Mouse (Mus musculus): ENCODE data around the gene Gtpbp3.
"Not testable (repeated sequence)": the region's sequence is repeated elsewhere in the genome, so short reads cannot be mapped to it uniquely, and the experiment has no call there.

The Gtpbp3 gene

DNA sequence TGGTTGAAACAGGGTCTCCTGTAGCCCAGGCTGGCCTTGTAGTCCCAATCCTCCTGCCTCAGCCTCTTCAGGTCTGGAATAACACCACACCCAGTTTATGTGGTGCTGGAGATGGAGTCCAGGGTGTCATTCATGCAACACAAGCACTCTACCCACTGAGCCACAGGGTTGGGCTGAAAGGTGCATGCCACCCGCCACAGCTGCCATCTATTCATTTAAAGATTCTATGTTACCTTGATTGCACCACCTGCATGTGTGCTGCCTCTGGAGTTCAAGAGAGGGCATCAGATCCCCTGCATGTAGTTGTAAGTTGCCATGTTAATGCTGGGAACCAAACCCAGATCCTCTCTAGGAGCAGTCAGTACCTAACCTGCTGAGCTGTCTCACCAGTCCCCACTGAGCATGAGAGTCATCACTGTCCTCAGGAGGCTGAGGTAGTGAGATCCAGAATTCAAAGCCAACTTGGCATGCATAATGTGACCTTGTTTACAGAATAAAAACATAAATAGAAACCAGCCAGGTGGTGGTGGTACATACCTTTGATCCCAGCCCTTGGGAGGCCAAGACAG is 9.3 kb downstream of the Gtpbp3 start:
- no peak for DNase-seq (ENCODE audit: low read depth, low spot score)

DNA sequence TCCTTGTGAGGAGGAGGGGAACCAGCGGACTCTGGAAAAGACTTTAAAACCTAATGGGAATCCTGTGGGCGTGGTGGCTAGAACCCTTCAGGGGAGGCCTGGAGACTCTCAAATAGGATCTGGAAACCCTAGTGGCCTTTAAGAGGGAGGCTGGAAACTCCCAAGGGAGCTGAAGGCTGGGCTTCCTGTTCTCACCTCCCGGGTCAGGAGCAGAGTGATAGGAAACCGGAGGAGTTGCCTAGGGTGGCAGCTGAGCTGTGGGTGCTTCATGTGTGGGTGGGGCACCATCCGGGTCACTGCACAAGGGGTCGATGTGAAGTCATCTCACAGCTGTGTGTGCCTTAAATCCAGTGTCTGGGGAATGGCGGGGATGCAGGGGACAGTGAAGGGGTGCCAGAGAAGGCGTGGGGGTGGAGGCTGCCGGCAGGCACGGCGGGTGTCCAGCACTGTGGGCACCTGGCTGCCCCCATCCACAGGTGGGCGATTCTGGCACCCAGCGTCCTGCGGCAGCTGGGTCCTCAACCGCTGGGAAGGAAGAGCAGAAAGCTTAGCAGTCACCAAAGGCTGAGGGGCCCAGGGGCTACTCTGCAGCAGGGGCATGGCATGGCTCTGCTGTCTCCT is 10.1 kb downstream of the Gtpbp3 start:
- no peak for DNase-seq (ENCODE audit: low read depth, low spot score)

DNA sequence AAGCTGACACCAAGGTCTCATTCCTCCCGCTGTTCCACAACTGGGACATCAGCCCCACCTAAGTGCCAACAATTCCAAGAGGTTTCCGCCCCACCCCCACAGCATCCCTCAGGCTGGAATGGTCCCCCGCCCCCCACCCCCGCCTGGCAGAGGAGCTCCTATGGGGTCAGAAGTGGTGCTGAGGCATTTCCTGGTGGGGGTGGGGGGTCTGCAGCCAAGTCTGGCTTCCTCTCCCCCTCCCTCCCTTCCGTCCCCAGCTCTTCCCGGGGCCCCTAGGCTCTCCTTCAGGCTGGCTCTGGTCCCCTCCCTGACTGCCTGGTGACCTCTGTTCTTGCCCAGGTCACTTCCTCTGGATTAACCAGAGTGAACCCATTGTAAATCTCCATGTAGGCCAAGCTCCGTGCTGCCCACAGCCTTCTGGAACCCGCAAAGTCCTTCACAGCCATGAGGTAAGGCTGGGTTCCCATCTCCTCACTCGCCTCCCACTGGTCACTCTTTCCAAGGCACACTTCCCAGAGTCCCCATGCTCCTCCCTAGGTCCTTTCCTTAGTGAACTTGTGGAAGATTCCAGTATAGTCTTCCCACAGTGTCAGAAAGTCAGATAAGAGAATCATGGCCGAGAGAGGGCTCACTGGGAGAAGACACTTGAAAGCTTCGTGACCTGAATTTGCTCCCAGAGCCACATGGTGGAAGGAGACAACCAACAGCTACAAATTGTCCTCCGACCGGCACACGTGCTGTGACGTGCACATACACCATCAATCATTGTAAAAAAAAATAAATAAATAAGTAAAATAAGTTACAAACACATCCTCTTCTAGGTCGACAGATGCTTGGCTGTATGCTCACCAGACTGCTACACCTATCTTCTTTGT is 11.2 kb downstream of the Gtpbp3 start:
- DNase-seq (ENCODE audit: low read depth, low spot score): no peak

DNA sequence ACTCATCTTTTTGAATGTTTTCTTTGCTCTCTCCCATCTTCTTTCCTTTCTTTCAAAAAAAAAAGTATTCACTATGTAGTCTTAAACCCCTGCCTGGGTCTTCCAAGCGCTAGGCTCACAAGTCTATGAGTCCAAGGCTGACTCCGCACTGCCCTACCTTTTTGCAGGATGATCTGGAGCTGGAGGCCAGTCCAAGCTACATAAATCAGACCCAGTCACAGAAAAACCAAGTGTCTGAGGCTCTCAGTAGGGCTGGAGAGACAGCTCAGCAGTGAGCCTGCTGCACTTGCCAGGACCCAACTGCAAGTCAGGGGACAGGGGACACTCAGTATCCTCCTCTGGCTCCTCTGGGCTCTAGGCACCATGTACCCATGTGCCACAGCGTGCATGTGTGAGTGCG is 16.4 kb downstream of the Gtpbp3 start:
- no peak for DNase-seq (ENCODE audit: low read depth, low spot score)

DNA sequence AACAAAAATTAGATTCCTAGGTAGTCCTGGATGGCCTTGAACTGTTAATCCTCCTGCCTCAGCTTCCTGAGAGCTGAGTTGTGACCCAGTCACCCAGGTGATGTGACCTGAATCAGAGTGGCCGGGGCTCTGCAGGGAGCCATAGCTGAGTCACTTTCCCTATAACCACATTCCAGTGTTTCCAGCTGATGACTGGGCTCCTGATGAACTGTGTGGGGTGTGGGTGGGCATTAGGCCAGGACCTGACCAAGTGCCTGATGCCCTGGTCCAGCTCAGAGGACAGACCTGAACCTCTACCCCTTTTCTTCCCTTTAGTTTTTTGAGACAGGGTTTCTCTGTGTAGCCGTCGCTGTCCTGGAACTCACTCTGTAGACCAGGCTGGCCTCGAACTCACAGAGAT is 17.4 kb downstream of the Gtpbp3 start:
- DNase-seq (ENCODE audit: low read depth, low spot score): no peak

DNA sequence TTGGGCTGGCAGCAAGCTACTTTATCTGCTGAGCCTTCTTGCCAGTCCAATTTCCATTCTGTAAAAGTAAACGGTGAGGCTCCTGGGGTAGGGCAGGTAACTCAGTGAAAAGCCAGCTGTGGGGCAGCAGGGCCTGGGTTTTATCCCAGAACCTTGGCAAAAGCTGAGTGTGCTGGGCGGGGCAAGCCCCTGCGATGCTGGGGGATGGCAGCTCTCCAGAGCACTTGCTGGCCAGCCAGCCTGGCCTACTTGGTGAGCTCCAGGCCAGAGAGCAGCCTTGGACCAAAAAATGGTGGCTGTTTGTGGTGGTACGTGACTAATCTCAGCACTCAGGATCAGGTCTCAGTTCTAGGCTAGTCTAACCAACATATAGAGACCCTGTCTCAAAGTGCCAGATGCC is 18.1 kb downstream of the Gtpbp3 start:
- no peak for DNase-seq (ENCODE audit: low read depth, low spot score)

DNA sequence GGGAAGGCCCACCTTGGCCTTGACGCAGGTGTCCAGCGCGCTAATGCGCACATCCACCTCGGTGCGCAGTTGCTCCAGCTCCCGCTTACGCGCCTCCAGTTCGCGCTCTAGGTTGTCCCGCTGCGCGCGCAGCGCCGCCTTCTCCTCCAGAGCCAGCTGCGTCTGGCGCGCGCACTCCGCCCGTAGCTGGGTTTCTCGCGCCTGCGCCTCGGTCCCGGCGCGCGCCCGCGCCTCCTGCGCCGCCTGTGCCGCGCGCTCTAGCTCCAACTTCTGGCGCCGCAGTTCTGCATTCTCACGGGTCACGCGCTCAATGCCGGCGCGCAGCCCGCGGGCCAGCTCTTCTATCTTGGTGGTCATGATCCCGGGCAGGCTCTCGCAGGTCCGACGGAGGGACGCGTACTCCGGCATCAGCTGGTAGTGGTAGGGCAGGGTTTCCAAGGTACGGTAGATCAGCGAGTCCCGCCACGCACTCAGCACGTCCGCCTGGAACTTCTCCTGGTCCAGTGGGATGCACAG is 19.7 kb downstream of the Gtpbp3 start:
- peak; percentile 92 for DNase-seq (ENCODE audit: low read depth, low spot score)

DNA sequence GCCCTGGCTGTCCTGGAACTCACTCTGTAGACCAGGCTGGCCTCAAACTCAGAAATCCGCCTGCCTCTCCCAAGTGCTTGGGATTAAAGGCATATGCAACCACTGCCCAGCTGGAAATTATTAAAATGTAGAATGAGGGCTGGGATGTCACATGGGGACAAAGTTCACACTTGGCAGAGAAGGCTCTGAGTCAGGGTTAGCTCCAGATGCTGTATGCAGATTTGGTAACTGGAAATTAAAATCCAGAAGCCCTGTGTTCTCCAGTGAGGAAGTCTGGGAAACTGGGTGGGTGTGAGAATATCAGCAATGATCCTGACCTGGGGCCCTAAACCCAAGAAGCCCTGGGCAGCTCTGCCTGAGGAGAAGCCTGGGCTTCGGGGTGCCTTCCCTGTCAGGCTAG is 21.4 kb downstream of the Gtpbp3 start:
- DNase-seq (ENCODE audit: low read depth, low spot score): no peak

DNA sequence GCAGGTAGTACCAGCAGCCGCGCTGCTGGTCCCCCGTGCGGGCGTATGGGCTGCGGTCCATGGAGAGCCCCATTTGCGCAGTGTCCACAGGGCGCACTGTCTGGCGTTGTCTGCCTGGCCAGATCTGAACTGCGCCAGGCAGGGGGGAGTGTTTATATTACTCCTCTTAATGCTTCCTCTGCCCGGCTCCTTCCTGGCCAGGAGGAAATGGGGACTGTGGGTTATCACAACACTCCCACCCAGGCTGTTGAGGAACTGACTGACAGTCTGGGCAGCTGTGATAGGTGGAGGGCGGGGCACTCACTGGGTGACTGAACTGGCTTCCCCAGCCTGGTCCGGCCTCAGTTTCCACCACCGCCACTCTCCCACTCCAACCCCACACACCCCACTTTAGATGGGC is 23.7 kb downstream of the Gtpbp3 start, which contains the start of gene Plvap:
TSS of gene Plvap (minus strand) at position 109 of the 400 bp plus-strand sequence.
- DNase-seq (ENCODE audit: low read depth, low spot score): no peak

DNA sequence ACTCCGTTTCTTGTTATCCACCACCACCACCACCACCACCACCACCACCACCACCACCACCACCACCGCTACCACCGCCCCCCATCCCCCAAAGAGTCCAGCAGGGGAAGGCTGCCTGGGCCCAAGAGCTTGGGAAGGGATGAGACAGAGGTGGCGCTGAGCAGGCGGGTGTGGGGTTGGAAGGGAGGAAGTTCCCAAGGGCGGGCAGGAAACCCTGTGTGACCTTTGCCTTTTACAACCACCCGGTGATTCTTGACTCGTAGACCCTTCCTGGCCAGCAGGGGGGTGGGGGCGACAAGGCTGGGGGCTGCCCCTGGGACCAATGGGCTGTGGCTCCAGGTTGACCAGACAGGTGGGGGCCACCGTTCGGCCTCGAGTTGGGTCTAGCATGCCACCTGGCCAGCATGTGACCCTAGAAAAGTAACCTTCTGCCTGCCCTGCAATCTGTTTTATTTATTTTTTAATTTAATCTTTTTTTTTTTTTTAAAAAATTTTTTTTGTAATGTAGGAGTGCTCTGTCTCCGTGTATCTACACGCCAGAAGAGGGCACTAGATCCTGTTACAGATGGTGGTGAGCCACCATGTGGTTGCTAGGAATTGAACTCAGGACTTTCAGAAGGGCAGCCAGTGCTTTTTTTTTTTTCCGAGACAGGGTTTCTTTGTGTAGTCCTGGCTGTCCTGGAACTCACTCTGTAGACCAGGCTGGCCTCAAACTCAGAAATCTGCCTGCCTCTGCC is 25.3 kb downstream of the Gtpbp3 start:
- no peak for DNase-seq (ENCODE audit: low read depth, low spot score)

DNA sequence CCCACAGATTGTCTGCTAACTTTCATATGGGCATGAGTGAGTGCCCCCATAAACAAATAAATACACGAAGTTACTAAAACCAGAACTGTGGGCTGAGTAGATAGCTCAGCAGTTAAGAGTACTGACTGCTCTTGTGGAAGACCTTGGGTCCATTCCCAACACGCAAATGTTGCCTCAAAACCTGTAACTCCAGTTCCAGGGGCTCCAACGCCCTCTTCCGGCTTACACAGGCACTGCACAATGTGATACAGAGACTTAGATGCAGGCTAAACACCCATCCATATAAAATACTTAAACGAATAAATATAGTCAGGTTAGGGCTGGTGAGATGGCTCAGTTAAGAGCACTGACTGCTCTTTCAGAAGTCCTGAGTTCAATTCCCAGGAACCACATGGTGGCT is 27.1 kb downstream of the Gtpbp3 start:
- DNase-seq (ENCODE audit: low read depth, low spot score): no peak

DNA sequence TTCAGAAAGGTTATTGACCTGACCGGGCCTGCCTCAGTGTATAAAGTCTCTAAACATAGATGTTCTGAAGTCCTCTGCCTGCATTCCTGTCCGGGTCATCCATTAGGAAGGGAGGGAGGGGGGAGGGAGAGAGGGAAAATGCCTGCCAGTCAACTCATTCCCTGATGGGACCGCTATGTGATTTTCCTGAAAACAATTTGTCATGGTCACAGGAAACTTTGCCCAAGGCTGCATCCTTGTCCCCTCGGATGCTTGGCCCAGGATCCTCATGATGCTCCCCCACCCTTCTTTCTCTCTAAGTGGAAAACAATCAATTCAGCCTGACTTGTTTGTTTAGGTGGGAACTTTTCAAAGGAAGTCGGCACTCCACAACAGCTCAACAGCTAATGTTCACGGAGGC is 28.9 kb downstream of the Gtpbp3 start:
- no peak for DNase-seq (ENCODE audit: low read depth, low spot score)

DNA sequence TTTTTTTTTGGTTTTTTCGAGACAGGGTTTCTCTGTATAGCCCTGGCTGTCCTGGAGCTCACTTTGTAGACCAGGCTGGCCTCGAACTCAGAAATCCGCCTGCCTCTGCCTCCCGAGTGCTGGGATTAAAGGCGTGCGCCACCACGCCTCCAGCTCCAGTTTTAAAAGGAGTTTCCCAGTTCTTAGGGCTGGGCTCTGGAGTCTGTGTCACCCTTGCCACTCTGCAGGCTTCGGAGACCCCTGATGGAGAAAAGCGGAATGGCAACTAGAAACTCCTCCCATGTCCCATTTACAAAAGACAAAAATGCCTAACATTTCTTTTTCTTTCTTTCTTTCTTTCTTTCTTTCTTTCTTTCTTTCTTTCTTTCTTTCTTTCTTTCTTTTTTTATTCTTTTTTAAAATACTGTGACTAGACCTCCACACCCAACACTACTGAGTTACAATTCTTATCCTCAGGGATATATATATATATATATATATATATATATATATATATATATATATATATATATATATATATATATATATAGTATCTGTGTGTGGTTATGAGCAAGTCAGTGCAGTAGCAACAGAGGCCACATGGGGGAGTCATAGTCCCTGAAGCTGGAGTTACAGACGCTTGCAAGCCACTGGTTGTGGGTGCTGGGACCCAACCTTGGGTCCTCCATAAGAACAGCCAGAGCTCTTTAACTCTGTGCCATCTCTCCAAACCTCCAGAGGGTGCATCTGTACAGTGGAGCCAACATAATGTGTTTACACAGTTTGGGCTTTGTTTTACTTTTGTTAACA is 31.3 kb downstream of the Gtpbp3 start:
- not testable (repeated sequence) for DNase-seq (ENCODE audit: low read depth, low spot score)

DNA sequence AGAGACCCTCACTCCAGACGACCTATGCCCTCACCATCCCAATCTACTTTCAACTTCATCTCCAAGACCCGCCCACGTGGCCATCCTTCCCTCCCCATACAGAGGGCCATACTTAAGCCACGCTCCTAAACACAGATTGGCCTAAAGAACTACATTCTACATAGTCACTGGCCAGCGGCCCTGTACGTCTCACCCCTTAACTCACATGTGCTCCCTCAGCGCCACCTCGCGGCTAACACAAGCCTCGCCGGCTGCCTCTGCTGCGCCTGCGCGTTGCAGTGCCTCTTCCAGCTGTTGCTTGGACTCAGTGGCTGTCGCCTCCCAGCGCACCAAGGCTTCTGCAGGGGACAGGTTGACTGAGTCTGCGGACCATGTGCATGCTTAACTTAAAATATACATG is 33.7 kb downstream of the Gtpbp3 start:
- peak; percentile 93 for DNase-seq (ENCODE audit: low read depth, low spot score)

DNA sequence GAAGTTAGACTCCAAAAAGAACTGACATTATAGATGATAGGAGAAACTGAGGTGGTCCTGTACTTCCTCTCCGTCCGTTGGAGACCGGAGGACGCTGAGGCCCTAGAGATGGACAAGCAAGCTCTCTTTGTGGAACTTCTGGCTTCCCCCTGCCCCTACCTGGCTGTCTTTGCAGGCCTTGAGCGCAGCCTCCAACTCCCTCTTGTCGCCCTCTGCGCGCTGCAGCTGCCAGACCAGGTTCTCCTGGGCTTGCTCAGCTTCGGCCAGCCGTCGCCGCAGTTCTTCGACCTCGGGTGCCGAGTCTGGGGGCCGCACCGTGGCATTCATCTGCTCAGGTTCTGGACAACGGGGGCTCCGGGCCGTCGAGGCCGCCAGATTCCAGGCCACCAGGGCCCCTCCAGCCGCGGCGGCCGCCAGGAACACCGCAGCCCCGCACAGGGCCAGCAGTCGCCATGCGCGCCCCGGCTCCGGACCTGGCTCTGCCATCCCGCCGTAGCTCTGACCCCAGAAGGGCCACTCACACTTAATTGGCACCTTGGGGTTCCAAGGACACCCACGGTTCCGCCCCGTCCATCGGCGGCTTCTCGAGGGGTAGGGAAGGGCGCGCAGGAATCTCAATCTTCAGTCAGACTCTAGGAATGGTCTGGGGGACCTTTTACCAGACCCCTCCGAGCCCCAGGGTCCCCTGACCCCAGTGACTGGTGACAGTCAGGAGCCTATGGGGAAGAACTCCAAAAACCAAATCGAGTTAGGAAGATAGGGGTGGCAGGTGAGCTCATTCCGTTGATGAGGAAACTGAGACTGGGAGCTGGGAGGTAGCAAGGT is 37.5 kb downstream of the Gtpbp3 start, which contains the start of gene Ccdc194:
TSS of gene Ccdc194 (minus strand) at position 486 of the 825 bp plus-strand sequence.
- no peak for DNase-seq (ENCODE audit: low read depth, low spot score)

DNA sequence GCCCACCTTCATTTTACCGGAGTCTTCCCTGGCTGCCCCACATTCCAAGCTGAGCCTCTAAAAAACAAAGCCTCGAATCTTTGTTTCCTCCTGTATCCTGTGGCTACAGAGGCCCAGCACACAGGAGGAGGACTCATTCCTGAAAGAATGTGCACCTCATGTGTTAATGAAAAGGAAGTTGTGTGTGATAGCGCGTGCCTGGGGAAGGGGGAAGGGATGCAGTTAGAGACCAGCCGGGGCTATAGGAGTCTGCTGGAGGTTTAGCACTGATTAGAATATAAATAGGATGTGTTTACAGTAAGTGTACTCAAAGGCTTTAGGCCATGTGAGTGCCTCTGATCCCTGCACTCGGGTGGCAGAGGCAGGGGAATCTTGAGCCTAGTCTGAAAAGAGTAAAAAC is 38.4 kb downstream of the Gtpbp3 start:
- DNase-seq (ENCODE audit: low read depth, low spot score): no peak

DNA sequence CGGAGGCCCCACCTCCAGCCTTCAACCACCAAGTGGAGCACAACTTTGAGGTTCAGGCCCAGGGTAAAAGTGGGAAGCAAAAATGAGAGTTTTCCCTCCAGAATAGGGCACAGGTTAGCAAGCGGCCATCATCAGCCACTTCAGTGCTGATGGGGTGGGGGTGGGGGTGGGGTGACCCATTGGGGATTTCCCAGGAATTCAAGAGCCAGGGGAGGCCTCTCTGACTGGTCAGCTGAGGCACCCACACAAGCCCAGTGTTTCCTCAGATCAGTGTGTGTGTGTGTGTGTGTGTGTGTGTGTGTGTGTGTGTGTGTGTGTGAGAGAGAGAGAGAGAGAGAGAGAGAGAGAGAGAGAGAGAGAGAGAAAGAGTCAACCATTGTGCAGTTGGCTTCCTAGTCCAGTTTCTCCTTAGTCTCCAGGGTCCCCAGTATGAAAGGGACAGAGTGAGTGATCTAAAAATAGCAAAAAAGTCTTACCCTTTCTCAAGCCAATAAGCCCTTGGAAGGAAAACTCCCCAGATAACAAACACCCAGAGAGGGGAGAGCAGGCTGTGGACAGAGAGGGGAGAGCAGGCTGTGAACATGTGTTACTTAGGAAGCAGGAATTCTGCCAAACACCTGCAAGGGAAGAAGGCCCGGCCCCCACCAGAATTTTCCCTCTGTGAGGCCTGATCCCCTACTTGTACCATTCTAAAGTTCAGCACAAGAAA is 39.4 kb downstream of the Gtpbp3 start:
- no peak for DNase-seq (ENCODE audit: low read depth, low spot score)

DNA sequence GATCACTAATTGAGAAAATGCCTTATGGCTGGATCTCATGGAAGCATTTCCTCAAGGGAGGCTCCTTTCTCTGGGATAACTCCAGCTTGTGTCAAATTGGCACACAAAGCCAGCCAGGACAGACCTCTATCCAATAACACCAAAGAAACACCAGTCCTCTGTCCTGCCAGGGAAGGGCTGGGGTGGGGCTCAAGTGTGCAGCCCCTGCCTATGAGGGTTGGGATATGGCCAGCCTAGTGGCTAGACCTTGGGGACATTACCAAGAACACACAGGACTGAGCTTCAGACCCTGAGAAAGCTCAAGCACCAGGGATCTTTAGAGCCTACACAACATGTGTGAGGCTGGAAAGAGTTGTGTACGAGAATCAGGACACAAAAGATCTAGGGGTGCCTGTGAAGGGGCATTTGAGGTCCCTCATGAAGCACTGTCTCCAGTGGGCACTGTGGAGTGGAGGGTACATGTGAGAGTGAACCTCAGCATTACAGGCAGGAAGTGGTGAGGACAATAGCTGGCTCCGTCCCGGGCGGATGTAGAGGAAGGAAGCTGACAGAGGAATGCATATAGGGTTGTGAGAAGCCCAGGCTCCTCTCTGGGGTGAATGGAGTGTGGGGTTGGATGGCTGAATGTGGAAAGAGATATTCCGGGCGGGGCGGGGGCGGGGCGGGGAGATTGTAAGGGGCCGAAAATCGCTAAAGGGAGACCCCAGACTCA is 40.6 kb downstream of the Gtpbp3 start:
- no peak for DNase-seq (ENCODE audit: low read depth, low spot score)
